Mouse (Mus musculus) embryonic facial prominence, embryonic 11.5 days (tissue): Measurements from ENCODE around the gene Barhl2. TPM values are rescaled to one million over a fixed set of nuclear protein-coding genes. Genes with fewer than 3 reads are reported as not detected.

Experiments used
- ATAC-seq: fragments of 200-750 bp; cut with Nextera tagmentation; replicated peaks from 2 replicates; pipeline ENCODE4 v1.8.0; 2017; ENCODE audit warnings: low read depth; ENCODE audit not compliant: insufficient number of reproducible peaks, low FRiP score, low TSS enrichment
- DNase-seq: peaks from one replicate; pipeline ENCODE4 v3.0.0-alpha.2; 2015; ENCODE audit warnings: low spot score
- H3K27ac ChIP-seq: fragments of 300-500 bp; sonication (generic); replicated peaks from 2 replicates; pipeline ENCODE4 v1.5.1; 2014; ENCODE audit warnings: mild to moderate bottlenecking, low read depth, low read length, control low read depth
- H3K27me3 ChIP-seq: fragments of 300-500 bp; sonication (generic); 2 replicates; pipeline ENCODE4 v1.6.1; 2014; ENCODE audit warnings: mild to moderate bottlenecking, low read length, moderate library complexity, mixed read lengths; ENCODE audit not compliant: control insufficient read depth, insufficient read depth
- H3K36me3 ChIP-seq: fragments of 300-500 bp; sonication (generic); replicated peaks from 2 replicates; pipeline ENCODE4 v1.6.1; 2014; ENCODE audit warnings: low read depth, mild to moderate bottlenecking, low read length, moderate library complexity, mixed read lengths; ENCODE audit not compliant: control insufficient read depth, insufficient read depth
- H3K4me1 ChIP-seq: fragments of 300-500 bp; sonication (generic); 2 replicates; pipeline ENCODE4 v1.6.1; 2014; ENCODE audit warnings: low read length, mixed read lengths; ENCODE audit not compliant: control insufficient read depth, insufficient read depth
- H3K4me2 ChIP-seq: fragments of 300-500 bp; sonication (generic); 2 replicates; pipeline ENCODE4 v1.6.1; 2014; ENCODE audit warnings: low read depth, mild to moderate bottlenecking, control low read depth, low read length, moderate library complexity
- H3K4me3 ChIP-seq: fragments of 300-500 bp; sonication (generic); 2 replicates; pipeline ENCODE4 v1.5.1; 2014; ENCODE audit warnings: low read depth, low read length, control low read depth
- H3K9ac ChIP-seq: fragments of 300-500 bp; sonication (generic); replicated peaks from 2 replicates; pipeline ENCODE4 v1.6.1; 2014; ENCODE audit warnings: mild to moderate bottlenecking, control low read depth, low read length
- H3K9me3 ChIP-seq: fragments of 300-500 bp; sonication (generic); replicated peaks from 2 replicates; pipeline ENCODE4 v1.6.1; 2016; ENCODE audit warnings: mild to moderate bottlenecking, low read length, inconsistent platforms, mixed read lengths; ENCODE audit not compliant: control insufficient read depth
- WGBS: fragments of 180-500 bp; shearing (Covaris S2); extraction: QIAGEN DNeasy Blood & Tissue Kit; methylation state at CpG from one replicate; pipeline ENCODE4 v1.1.7; 2014; 5-methylcytosine and 5-hydroxymethylcytosine counted together
- polyA plus RNA-seq: library from polyadenylated mRNA; unstranded; fragments of >200 nt; fragmentation: Nextera tagmentation; extraction: Ambion mirVana; gene quantifications from 2 replicates; pipeline ENCODE4 v1.2.1, GENCODE M21; 2014

The Barhl2 gene
- polyA plus RNA-seq, 1 experiment from 2014 or later, result 0.08 TPM

DNA sequence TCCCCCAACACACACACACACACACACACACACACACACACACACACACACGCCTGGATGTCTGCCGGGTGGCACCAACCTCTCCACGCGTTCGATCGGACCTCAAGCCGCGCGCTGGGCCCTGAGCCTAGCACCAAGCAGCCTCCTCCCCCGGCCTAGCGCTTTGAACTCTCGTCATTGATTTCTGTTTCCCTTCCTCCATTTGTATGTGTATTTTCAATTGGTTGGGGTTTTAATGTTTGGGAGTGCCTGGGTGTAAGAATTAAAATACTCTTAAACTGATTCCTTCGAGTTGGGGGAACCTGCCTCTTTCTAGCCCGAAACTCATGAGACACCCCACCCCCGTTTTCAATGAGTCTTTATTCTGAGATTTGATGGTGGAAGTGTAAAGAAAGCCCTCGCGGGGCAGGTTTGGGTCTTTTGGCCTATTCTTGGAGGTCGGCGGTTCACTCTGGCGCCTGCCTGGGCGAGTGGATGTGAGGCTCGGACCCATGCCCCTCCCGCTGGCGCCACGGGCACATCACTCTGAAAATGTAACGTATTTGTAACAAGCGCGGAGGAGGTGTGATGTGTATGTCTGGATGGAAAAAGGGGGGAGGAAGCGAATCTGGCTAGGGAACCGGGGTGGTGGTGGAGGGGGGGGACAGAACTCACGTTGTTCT lies 7.3 kb upstream of the Barhl2 start:
- ATAC-seq (no peak), DNase-seq (peak; percentile 35)
- Histone ChIP-seq H3K27me3 (peaks cover 82% of the 10 kb centered on the region), H3K9me3 (no peaks in the 10 kb centered on the region), H3K4me1 (no peaks in the 10 kb centered on the region; the same call in 1 of the 2 replicates), H3K36me3 (no peaks in the 10 kb centered on the region), H3K4me3 (no peak overlapping the region), H3K4me2 (no peak overlapping the region), H3K9ac (no peak overlapping the region), H3K27ac (no peak overlapping the region)
- WGBS, result 2% methylated on average over 30 of the region's 31 CpGs

DNA sequence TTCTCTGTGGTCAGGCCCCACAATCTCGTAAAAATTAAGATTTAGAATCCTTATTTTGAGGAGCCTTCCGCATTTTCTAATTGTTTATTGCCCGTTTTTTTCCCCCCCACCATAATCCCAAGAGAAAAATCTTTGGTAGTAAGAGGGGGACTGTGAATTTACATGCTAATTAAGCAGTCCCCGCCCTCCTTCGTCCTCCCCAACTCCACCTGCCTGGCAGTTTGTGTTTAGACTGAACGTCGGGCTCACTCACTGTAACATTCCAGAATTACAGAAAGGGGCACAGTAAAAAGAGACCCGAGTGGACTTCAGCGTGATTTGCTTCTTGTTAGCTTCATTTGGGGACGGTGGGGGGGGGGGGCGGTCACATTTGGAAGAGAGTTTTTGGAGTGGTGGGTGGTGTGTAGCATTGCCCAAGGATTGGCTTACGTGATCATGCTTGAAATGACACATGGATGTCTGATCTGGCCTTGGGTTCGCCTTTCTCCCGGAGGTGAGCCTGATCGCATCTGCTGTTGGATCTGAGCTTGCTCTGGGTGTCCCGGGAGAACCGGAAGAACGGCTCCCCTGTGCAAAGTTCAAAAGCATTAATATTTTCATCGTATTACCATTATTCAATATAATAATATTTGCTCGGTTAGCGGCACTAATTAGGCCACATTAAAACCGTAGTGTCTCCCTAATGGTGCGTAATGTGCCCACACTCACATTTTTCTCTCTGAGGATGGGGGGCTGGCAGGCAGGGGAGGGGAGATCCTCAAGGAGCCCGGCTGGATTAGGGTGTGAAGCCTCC lies 6.6 kb upstream of the Barhl2 start:
- H3K27me3 ChIP-seq, result peaks cover 80% of the 10 kb centered on the region
- no peak overlapping the region for H3K4me2 ChIP-seq
- DNase-seq, result peak; percentile 21
- ATAC-seq, result no peak
- H3K9ac ChIP-seq, result no peak overlapping the region
- H3K36me3 ChIP-seq, result no peaks in the 10 kb centered on the region
- H3K4me3 ChIP-seq, result no peak overlapping the region
- no peak overlapping the region for H3K27ac ChIP-seq
- no peaks in the 10 kb centered on the region for H3K9me3 ChIP-seq
- H3K4me1 ChIP-seq, result no peaks in the 10 kb centered on the region
- under 1% methylated on average over 24 of the region's 24 CpGs for WGBS

DNA sequence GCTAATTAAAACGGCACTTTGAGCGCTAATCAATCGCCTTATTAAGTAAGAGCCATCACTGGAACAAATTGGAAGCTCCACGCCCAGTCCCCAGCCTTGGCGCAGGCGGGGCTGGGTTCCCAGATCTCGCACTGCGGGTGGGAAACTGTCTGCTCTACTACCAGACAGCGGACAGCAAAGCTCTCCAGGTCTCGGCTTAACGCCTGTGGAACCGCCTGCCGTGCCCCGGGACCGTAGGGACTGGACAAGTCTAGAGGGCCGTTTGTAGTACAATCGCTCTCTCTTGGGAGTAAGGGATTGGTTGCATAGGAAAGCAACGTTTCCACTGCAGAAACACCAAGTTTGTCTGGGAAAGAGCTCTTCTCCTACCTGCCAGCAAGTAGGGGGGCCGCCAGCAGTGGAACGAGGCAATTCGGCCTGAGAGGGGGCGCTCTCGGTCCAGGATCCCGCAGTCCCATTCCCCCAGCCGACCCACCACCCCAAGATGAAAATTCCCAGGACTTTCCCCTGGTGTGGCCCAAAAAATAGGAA lies 5.8 kb upstream of the Barhl2 start:
- H3K27me3 ChIP-seq, result peaks cover 78% of the 10 kb centered on the region
- H3K27ac ChIP-seq, result no peak overlapping the region
- no peak overlapping the region for H3K4me3 ChIP-seq
- DNase-seq, result peak; percentile 54
- no peak for ATAC-seq
- 0 out of 2 replicates have a peak, but pooled peaks cover 3% of the 10 kb centered on the region for H3K4me1 ChIP-seq
- H3K9me3 ChIP-seq, result no peaks in the 10 kb centered on the region
- under 1% methylated on average over 25 of the region's 25 CpGs for WGBS
- no peaks in the 10 kb centered on the region for H3K36me3 ChIP-seq
- no peak overlapping the region for H3K4me2 ChIP-seq
- no peak overlapping the region for H3K9ac ChIP-seq

DNA sequence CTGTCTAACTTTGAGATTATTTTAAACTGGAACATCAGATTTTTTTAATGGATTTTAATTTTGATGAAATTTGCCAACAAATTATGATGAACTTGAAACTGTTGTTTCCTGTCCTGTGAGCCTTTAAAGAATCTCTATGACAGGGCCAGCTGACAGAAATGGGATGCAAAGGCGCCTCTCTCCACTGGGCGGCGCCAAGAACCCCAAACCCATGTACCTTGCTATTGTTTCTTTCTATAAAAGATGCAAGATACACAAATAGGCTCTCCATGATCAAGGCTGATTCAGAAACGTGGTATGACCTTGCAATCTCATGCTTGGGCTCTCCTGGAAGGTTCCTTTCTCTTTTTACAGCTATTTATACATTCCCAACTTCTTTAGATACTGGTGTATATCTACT lies 3.9 kb upstream of the Barhl2 start:
- no peak overlapping the region for H3K4me2 ChIP-seq
- H3K4me3 ChIP-seq, result no peak overlapping the region
- no peak overlapping the region for H3K27ac ChIP-seq
- H3K27me3 ChIP-seq, result peaks cover 78% of the 10 kb centered on the region
- H3K36me3 ChIP-seq, result no peaks in the 10 kb centered on the region
- DNase-seq, result peak; percentile 76
- no peak for ATAC-seq
- no peak overlapping the region for H3K9ac ChIP-seq
- H3K9me3 ChIP-seq, result no peaks in the 10 kb centered on the region
- under 1% methylated on average over 4 of the region's 4 CpGs for WGBS
- H3K4me1 ChIP-seq, result peaks cover 7% of the 10 kb centered on the region; the same call in 1 of the 2 replicates

DNA sequence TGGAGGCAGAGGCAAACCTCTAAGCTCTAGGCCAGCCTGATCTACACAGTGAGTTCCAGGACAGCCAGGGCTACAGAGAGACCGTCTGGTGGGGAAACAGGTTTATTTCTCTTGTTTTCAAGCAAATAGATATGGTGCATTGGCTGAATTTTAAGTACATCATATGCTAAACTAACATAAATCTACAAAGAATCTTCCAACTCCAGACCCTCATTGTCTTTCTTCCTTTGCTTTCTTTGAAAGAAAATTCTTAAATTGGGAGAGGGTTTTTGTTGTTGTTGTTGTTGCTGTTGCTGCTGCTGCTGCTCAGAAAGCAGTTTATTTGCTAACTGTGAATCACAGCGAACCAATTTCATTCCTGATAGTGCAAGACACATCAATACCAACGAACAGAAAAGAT lies 3.5 kb upstream of the Barhl2 start:
- DNase-seq, result peak; percentile 5
- 5% methylated on average over 3 of the region's 3 CpGs for whole genome bisulfite sequencing
- Histone ChIP-seq H3K27me3 (peaks cover 75% of the 10 kb centered on the region), H3K27ac (no peak overlapping the region), H3K9me3 (no peaks in the 10 kb centered on the region), H3K9ac (no peak overlapping the region), H3K4me2 (no peak overlapping the region), H3K36me3 (no peaks in the 10 kb centered on the region), H3K4me3 (no peak overlapping the region), H3K4me1 (peaks cover 7% of the 10 kb centered on the region; the same call in 1 of the 2 replicates)
- ATAC-seq, result no peak

DNA sequence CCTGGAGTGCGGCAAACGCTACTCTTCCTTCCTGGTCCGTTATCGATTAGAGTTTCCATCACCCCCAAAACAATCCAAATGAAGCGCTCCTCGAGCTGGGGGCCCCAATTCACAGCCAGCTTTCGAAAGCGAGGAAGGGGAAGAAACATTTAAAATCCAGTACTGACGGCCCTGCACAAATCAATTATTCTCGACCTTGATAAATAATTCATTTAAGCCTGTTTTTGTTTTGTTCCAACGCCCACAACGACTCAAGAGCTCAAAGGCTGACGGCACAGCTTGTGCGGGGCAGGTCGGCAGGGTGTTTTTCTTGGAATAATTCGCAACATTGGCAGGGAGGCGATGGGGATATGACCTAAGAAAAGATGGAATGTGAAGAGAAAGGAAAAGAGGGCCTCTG lies 2.6 kb upstream of the Barhl2 start:
- Histone ChIP-seq H3K36me3 (no peaks in the 10 kb centered on the region), H3K9me3 (no peaks in the 10 kb centered on the region), H3K27ac (no peak overlapping the region), H3K9ac (no peak overlapping the region), H3K27me3 (peaks cover 75% of the 10 kb centered on the region), H3K4me2 (no peak overlapping the region), H3K4me1 (peaks cover 7% of the 10 kb centered on the region; the same call in 1 of the 2 replicates), H3K4me3 (no peak overlapping the region)
- 1% methylated on average over 17 of the region's 17 CpGs for WGBS
- no peak for ATAC-seq
- no peak for DNase-seq

DNA sequence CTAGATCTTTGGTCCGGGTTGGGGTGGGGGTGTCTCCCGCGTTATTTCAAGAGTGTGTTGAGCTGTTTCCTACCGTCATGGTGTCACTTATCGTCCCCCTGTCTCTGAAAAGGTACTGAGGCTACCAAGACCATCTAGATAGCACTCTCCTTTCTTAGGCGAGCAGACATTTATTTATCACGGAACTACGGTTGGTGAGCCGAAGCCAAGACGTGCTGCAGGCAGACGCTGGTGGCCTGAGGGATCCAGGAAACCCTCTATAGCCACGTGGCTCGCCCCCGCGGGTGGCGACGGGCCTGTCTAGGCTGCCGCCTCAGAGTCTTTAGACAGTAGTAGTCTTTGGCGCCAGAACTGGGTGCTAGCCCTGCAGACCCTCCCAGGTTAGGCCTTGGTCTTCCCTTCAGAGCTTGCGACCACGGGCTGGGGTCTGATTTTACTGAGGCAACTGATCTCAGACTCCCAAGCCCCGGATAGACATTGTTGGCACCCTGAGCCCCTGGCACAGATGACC lies 2.1 kb upstream of the Barhl2 start:
- Histone ChIP-seq H3K36me3 (no peaks in the 10 kb centered on the region), H3K27me3 (peaks cover 75% of the 10 kb centered on the region), H3K4me3 (no peak overlapping the region), H3K9me3 (no peaks in the 10 kb centered on the region), H3K9ac (no peak overlapping the region), H3K27ac (no peak overlapping the region), H3K4me1 (peaks cover 7% of the 10 kb centered on the region; the same call in 1 of the 2 replicates), H3K4me2 (no peak overlapping the region)
- under 1% methylated on average over 22 of the region's 22 CpGs for WGBS
- no peak for ATAC-seq
- DNase-seq, result peak; percentile 9
